Mouse (Mus musculus) E14TG2a.4 (cell line): ENCODE measurements at regions not wholly inside any gene's neighbourhood (a gene's known extent, or its start where the extent isn't known, plus 50 kb on each side); places are given as distances from the start of the nearest gene placed in this dataset.

Source experiments
- CTCF ChIP-seq: conservative IDR thresholded peaks from 2 replicates; pipeline ENCODE4 v1.5.1; 2014; ENCODE audit warnings: low read length
- NANOG ChIP-seq: IDR thresholded peaks from 2 replicates; pipeline ENCODE4 v1.6.1; 2014; ENCODE audit warnings: borderline replicate concordance, low read length, mixed read lengths

GRCm38 (mm10) chr6:31053003-31053402 lies 94.1 kb upstream of the Klf14 start:
- TF ChIP-seq CTCF (no peak), NANOG (no peak)
